Mouse (Mus musculus) limb, embryonic 15.5 days (tissue): ENCODE data around the gene Gjd3. TPM values are rescaled to one million over a fixed set of nuclear protein-coding genes. Genes with fewer than 3 reads are reported as not detected.

ENCODE experiments used
- ATAC-seq: fragments of 200-750 bp; cut with Nextera tagmentation; 2 replicates; pipeline ENCODE4 v1.8.0; 2017; ENCODE audit warnings: low read depth, moderate TSS enrichment; ENCODE audit not compliant: insufficient number of reproducible peaks, low FRiP score, low TSS enrichment
- H3K27ac ChIP-seq: fragments of 300-500 bp; sonication (generic); 2 replicates; pipeline ENCODE4 v1.5.1; 2015; ENCODE audit warnings: moderate library complexity, mild to moderate bottlenecking, inconsistent platforms
- H3K27me3 ChIP-seq: fragments of 300-500 bp; sonication (generic); 2 replicates; pipeline ENCODE4 v1.6.1; 2015; ENCODE audit warnings: inconsistent platforms
- H3K36me3 ChIP-seq: fragments of 300-500 bp; sonication (generic); 2 replicates; pipeline ENCODE4 v1.6.1; 2015; ENCODE audit warnings: inconsistent platforms
- H3K4me1 ChIP-seq: fragments of 300-500 bp; sonication (generic); 2 replicates; pipeline ENCODE4 v1.6.1; 2015; ENCODE audit warnings: inconsistent platforms
- H3K4me2 ChIP-seq: fragments of 300-500 bp; sonication (generic); 2 replicates; pipeline ENCODE4 v1.6.1; 2015; ENCODE audit warnings: mild to moderate bottlenecking, inconsistent platforms
- H3K4me3 ChIP-seq: fragments of 300-500 bp; sonication (generic); 2 replicates; pipeline ENCODE4 v1.5.1; 2015; ENCODE audit warnings: mild to moderate bottlenecking, inconsistent platforms
- H3K9ac ChIP-seq: fragments of 300-500 bp; sonication (generic); 2 replicates; pipeline ENCODE4 v1.6.1; 2015; ENCODE audit warnings: inconsistent platforms
- H3K9me3 ChIP-seq: fragments of 300-500 bp; sonication (generic); 2 replicates; pipeline ENCODE4 v1.6.1; 2016; ENCODE audit warnings: inconsistent platforms
- WGBS: fragments of 180-500 bp; shearing (Covaris S2); methylation state at CpG from one replicate; pipeline ENCODE4 v1.1.7; 2015; 5-methylcytosine and 5-hydroxymethylcytosine counted together
- polyA plus RNA-seq: library from polyadenylated mRNA; unstranded; fragments of >200 nt; fragmentation: Nextera tagmentation; extraction: Ambion mirVana; gene quantifications from 2 replicates; pipeline ENCODE4 v1.2.1, GENCODE M21; 2015

Gjd3 gene
- polyA plus RNA-seq, 1 experiment from 2014 or later: 0.49 TPM

GRCm38 (mm10) chr11:98968079-98968478, 14.7 kb downstream of the Gjd3 start:
- WGBS: 45% methylated on average over 16 of the region's 16 CpGs
- H3K27ac ChIP-seq: peak overlapping the region; percentile 68

GRCm38 (mm10) chr11:98966499-98967141, 16.2 kb downstream of the Gjd3 start:
- ATAC-seq: no peak
- 53% methylated on average over 9 of the region's 9 CpGs for WGBS
- Histone ChIP-seq H3K4me1 (peaks cover 100% of the 10 kb centered on the region), H3K9me3 (no peaks in the 10 kb centered on the region), H3K4me3 (no peak overlapping the region), H3K36me3 (peaks cover 42% of the 10 kb centered on the region), H3K27me3 (no peaks in the 10 kb centered on the region), H3K9ac (no peak overlapping the region), H3K27ac (peak overlapping the region; percentile 88; the same call in 1 of the 2 replicates), H3K4me2 (no peak overlapping the region)

More at GRCm38 (mm10) chr11:98968079-98968478, 14.7 kb downstream of the Gjd3 start:
- Histone ChIP-seq H3K4me1 (peaks cover 91% of the 10 kb centered on the region), H3K9me3 (no peaks in the 10 kb centered on the region), H3K27me3 (no peaks in the 10 kb centered on the region), H3K4me3 (no peak overlapping the region), H3K4me2 (no peak overlapping the region), H3K36me3 (peaks cover 55% of the 10 kb centered on the region), H3K9ac (no peak overlapping the region)
- ATAC-seq: no peak

DNA sequence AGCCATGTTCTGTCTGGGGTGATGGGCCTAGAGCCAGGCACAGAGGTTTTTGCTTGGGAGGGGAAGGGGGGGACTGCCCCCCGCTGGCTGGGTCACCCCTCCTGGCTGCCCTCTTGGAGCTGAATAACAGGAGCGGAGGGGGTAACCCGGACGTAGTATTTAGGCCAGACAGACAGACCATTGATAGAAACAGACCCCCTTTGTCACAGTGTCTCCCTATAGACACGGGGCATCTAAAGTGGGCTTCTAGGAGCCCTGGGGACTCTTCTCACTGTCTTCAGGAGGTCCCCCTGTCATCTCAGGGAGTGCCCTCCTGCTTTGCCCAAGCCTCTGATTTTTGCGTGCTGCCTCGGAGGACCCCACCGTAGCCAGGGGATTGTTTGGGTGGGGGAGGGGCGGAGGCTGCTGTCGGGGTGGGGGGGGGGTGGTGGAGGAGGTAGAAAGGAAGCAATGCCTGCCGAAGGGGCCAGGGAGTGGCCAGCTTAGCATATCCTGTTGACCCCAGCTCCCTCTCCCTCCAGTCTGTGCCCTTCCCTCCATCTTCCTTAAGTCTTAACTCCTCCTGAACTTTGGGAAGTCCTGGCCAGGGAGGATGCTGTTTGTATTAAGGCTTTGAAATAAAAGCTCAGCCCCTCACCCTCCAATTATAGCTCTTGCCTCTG, 17.3 kb downstream of the Gjd3 start:
- peak overlapping the region; percentile 95 for H3K4me2 ChIP-seq
- peaks cover 100% of the 10 kb centered on the region for H3K4me1 ChIP-seq
- 16% methylated on average over 11 of the region's 11 CpGs for WGBS
- no peak for ATAC-seq
- H3K27me3 ChIP-seq: no peaks in the 10 kb centered on the region
- H3K9me3 ChIP-seq: no peaks in the 10 kb centered on the region
- H3K9ac ChIP-seq: no peak overlapping the region
- H3K27ac ChIP-seq: peak overlapping the region; percentile 88
- peaks cover 31% of the 10 kb centered on the region for H3K36me3 ChIP-seq
- peak overlapping the region; percentile 13 for H3K4me3 ChIP-seq

- Histone ChIP-seq H3K4me3 (peak overlapping the region; percentile 69), H3K27ac (peak overlapping the region; percentile 88), H3K9me3 (no peaks in the 10 kb centered on the region), H3K36me3 (peaks cover 24% of the 10 kb centered on the region), H3K9ac (no peak overlapping the region), H3K4me2 (peak overlapping the region; percentile 95), H3K27me3 (no peaks in the 10 kb centered on the region), H3K4me1 (peaks cover 100% of the 10 kb centered on the region)
- 18% methylated on average over 15 of the region's 15 CpGs for WGBS
- no peak for ATAC-seq
These were observed 18.0 kb downstream of the Gjd3 start for GRCm38 (mm10) chr11:98964616-98965415.

- H3K36me3 ChIP-seq: peaks cover 20% of the 10 kb centered on the region
- WGBS: 16% methylated on average over 6 of the region's 6 CpGs
- no peaks in the 10 kb centered on the region for H3K9me3 ChIP-seq
- H3K27me3 ChIP-seq: no peaks in the 10 kb centered on the region
- no peak for ATAC-seq
- peak overlapping the region; percentile 69 for H3K4me3 ChIP-seq
- peak overlapping the region; percentile 95 for H3K4me2 ChIP-seq
- H3K27ac ChIP-seq: peak overlapping the region; percentile 88
- peaks cover 100% of the 10 kb centered on the region for H3K4me1 ChIP-seq
- H3K9ac ChIP-seq: no peak overlapping the region
These were observed 18.6 kb downstream of the Gjd3 start for GRCm38 (mm10) chr11:98964201-98964615.

- peak; percentile 83 for ATAC-seq
- peak overlapping the region; percentile 88 for H3K27ac ChIP-seq
- H3K36me3 ChIP-seq: peaks cover 17% of the 10 kb centered on the region
- peak overlapping the region; percentile 69 for H3K4me3 ChIP-seq
- 0 out of 2 replicates have a peak overlapping the region, but pooled peaks have one; percentile 26 for H3K9ac ChIP-seq
- H3K4me2 ChIP-seq: peak overlapping the region; percentile 95
- no peaks in the 10 kb centered on the region for H3K27me3 ChIP-seq
- WGBS: under 1% methylated on average over 32 of the region's 32 CpGs
- H3K9me3 ChIP-seq: no peaks in the 10 kb centered on the region
- H3K4me1 ChIP-seq: peaks cover 98% of the 10 kb centered on the region
These were observed 19.4 kb downstream of the Gjd3 start for GRCm38 (mm10) chr11:98963191-98964021.

GRCm38 (mm10) chr11:98962421-98963095, 20.3 kb downstream of the Gjd3 start:
- H3K9me3 ChIP-seq: no peaks in the 10 kb centered on the region
- H3K4me3 ChIP-seq: peak overlapping the region; percentile 69
- 19% methylated on average over 12 of the region's 12 CpGs for WGBS
- peak overlapping the region; percentile 88 for H3K27ac ChIP-seq
- H3K36me3 ChIP-seq: peaks cover 13% of the 10 kb centered on the region
- H3K4me2 ChIP-seq: peak overlapping the region; percentile 95
- ATAC-seq: no peak
- no peaks in the 10 kb centered on the region for H3K27me3 ChIP-seq
- peaks cover 90% of the 10 kb centered on the region for H3K4me1 ChIP-seq
- 0 out of 2 replicates have a peak overlapping the region, but pooled peaks have one; percentile 5 for H3K9ac ChIP-seq

GRCm38 (mm10) chr11:98961766-98962165, 21.1 kb downstream of the Gjd3 start:
- Histone ChIP-seq H3K36me3 (peaks cover 13% of the 10 kb centered on the region), H3K4me1 (peaks cover 82% of the 10 kb centered on the region), H3K9me3 (no peaks in the 10 kb centered on the region), H3K4me2 (peak overlapping the region; percentile 95), H3K27ac (peak overlapping the region; percentile 78), H3K27me3 (no peaks in the 10 kb centered on the region), H3K4me3 (peak overlapping the region; percentile 69), H3K9ac (peak overlapping the region; percentile 48; the same call in 1 of the 2 replicates)
- ATAC-seq: no peak
- WGBS: 10% methylated on average over 8 of the region's 8 CpGs

- Histone ChIP-seq H3K4me1 (peaks cover 75% of the 10 kb centered on the region), H3K36me3 (peaks cover 14% of the 10 kb centered on the region), H3K27ac (peak overlapping the region; percentile 78), H3K4me3 (peak overlapping the region; percentile 69), H3K9me3 (no peaks in the 10 kb centered on the region), H3K4me2 (peak overlapping the region; percentile 95), H3K27me3 (no peaks in the 10 kb centered on the region), H3K9ac (peak overlapping the region; percentile 48)
- ATAC-seq: no peak
- 3% methylated on average over 18 of the region's 18 CpGs for WGBS
These were observed 21.7 kb downstream of the Gjd3 start for GRCm38 (mm10) chr11:98961051-98961592.

GRCm38 (mm10) chr11:98960313-98960906, 22.4 kb downstream of the Gjd3 start:
- Histone ChIP-seq H3K4me1 (peaks cover 74% of the 10 kb centered on the region), H3K4me2 (peak overlapping the region; percentile 95), H3K27me3 (no peaks in the 10 kb centered on the region), H3K9ac (peak overlapping the region; percentile 48), H3K9me3 (no peaks in the 10 kb centered on the region), H3K27ac (peak overlapping the region; percentile 78), H3K36me3 (peaks cover 14% of the 10 kb centered on the region), H3K4me3 (peak overlapping the region; percentile 69)
- no peak for ATAC-seq
- under 1% methylated on average over 40 of the region's 53 CpGs for WGBS
